Mouse (Mus musculus) kidney, postnatal 25 days (tissue): ENCODE data around the gene Fmo4.

Experiments used
- DNase-seq, 2 experiments: peaks; one replicate each; pipeline ENCODE4 v3.0.0; 2021; ENCODE audit warnings: mixed read lengths in 2 of 2

Gene Fmo4

GRCm38 (mm10) chr1:162792306-162793044 lies 21.3 kb downstream of the Fmo4 start:
- peak; percentile 63 to 81 for DNase-seq

DNA sequence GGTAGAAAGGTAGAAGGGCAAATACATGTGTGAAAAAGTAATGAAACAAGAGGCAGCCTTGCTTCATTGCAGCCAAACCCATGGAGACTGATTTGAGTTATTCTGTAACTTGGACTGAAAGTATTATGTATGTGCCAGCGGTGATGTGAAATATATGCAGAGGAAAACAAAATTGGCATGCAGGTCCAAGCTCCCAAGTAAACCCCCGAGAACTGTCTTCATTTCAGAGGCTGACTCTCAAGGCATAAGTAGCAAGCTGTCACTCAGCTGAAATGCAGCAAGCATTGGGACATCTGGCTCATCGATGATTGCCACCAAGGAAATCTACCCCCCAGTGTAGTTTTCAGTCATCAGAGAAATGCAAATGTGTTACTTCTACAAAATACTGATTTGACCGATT lies 28.6 kb downstream of the Fmo4 start:
- no peak for DNase-seq

DNA sequence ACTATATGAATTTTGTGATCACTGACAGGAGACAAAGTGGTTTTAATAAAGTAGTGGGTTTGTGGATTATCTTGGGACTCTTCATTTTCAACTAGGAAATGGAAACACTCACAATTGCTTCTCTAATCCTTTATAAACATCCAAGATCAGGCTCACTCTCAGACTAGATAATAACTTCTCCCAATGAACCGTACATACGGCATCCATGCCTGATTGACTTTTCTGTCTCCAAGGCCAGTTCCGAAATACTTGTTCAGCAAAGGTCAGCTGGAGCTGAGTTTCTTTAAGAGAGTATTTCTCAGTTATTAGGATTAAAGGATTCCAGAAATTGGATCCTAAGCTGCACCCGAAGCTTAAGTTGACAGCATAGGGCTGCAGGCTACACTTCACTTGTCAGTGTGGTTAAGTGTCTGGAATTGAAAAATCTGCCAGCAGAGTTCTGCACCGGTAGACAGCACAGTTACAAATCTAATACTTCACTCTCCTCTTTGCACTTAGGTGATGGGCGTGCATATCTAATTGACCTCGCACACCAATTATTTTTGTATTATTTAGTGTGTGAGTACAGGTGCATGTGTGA lies 30.0 kb downstream of the Fmo4 start:
- DNase-seq: no peak

DNA sequence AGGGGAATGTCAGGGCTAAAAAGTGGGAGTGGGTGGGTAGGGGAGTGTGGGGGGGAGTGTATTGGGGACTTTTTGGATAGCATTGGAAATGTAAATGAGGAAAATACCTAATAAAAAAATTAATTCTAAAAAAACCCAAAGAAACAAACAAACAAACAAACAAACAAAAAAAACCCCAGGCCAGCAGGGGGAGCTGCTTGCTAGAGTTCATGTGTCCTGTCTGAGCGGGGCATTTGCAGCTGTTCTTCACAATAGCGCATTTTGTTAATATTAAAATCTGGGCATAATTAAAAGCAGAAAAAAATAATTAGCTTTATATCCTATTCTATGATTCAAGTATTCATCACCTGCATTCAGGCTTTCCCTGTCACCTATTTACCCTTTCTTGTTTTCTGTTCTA lies 32.7 kb downstream of the Fmo4 start:
- DNase-seq: peak in 1 of 2 experiments; percentile 60

- no peak for DNase-seq
Measured at GRCm38 (mm10) chr1:162777943-162778538, 35.7 kb downstream of the Fmo4 start.

GRCm38 (mm10) chr1:162773661-162774060 lies 40.1 kb downstream of the Fmo4 start:
- no peak for DNase-seq

DNA sequence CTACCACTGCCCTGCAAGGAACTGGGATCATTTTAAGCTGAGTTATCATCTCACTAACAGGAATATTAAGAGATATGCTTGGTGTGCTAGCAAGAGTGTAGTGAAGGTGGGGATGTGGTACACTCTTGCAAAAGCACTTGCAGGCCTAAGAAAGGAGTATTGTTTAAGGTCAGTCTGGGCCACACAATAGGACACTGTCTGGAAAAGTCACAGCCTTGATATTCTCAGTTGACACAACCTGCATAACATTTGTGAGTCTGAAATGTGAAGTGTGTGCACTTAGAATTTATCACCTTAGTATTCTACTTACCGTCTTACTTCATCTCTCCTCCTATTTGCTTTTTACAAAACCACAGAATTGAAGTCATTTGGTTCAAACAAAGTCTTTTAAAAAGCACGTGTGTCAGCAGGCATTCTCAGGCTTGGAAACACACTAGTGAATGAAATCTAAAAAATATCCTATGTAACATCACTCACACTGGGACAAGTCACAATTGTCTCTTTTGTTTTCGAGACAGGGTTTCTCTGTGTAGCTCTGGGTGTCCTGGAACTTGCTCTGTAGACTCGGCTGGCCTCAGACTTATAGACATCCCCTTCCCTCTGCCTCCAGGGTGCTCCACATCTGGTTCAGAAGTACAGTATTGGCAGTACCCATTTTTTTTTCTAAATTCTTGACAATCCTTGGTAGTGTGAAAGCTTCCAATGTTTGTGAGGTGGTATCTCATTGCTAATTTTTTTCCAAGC lies 42.0 kb downstream of the Fmo4 start:
- no peak for DNase-seq

DNA sequence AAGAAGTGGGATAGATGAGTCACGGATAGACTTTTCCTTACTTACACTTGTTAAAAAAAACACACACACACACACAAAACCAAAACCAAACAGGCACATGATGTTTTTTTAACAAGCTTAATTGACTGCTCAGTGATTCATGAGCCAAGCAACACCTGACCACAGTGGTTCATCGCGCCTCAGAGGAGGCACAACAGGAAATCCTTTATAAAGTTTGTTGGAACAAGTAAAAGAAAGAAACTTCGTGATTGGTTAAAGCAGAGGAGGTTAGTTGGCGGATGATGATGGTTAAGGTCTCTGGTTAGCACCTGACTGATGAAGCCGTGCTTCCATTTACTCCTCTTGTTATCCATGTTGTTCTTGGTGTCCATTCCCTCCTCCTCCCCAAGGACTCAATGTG lies 61.8 kb downstream of the Fmo4 start:
- no peak for DNase-seq

GRCm38 (mm10) chr1:162749607-162750006 lies 64.2 kb downstream of the Fmo4 start:
- no peak for DNase-seq

DNA sequence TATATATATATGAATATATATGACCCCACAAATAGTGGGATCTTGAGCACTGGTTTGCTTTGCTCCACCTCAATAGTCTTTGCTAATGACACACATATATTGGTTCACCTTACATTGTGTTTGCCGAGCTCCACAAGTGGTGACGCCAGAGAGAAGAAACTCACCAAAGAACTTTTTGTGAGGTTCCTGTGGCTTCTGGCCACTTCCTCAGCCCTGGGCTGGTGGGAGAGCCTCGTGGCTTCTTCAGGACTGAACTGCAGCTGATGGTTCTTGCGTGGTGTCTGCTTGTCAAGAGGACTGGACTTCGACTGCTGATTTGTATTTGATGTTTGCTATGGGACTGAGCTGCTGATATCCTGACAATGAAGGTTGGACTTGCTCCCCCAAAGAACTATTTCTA lies 65.0 kb downstream of the Fmo4 start:
- no peak for DNase-seq
